Mouse (Mus musculus) T-helper 1 cell (primary cell): ENCODE data around the gene Sumo1.
"Not testable (repeated sequence)": the region's sequence is repeated elsewhere in the genome, so short reads cannot be mapped to it uniquely, and the experiment has no call there.

Source experiments
- in situ Hi-C: fragments of 300-600 bp; cut with MboI, MseI; formaldehyde crosslinking; loops from one replicate; pipeline ENCODE4 v1.15.1; 2025; ENCODE audit warnings: high pct_unique_total_duplicates

Gene Sumo1

DNA sequence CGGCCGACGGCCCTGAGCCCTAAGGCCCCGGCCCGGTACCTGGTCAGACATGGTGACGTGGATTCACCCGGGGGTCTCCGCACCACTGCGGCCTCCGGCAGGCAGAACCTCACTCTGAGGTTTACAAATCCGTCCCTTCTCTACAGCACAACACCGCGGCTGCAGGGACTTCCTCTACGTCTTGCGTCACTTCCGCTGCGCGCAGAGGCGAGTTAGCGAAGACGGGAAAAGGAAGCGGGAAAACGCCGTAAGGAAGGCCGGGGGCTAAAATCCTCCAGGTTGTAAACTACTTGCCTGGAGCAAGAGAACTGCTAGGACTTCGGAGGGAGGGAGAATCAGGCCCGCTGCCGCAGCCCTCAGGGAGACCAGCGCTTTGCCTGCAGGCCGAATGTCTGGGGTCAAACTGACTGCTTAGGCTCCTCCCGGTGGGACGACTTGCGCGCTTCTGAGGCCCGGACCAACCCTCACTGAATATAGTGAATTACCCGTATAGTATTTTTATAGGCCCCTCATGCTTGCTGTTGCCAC lies at the start of gene Sumo1:
Gene Sumo1, minus strand, starts transcription at position 194 of the 528 bp plus-strand sequence.
- in situ Hi-C loops = no loop called here

- in situ Hi-C loops = loop anchor here (25.0 kb wide), 1 partner anchor 1258 kb away; no protein-coding TSS in a partner anchor
Observed at GRCm38 (mm10) chr1:59719900-59720299, 49.3 kb upstream of the Sumo1 start.

DNA sequence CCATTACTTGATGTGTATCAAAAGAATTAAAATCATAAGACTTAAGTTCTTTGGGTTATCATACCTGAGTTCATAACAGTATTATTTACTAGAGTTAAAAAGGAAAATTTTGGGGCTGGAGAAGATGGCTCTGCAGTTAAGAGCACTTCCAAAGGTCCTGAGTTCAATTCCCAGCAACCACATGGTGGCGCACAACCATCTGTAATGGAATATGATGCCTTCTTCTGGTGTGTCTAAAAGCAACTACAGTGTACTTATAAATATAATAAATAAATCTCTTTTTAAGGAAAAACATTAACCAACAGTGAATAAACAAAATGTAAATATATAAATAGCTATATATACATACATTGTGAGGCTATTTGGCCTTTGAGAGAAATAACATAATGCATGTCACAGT lies 31.1 kb upstream of the Sumo1 start:
- in situ Hi-C loops = loop anchor here (25.0 kb wide), 1 partner anchor 1239 kb away; no protein-coding TSS in a partner anchor

GRCm38 (mm10) chr1:59698207-59698606 lies 27.6 kb upstream of the Sumo1 start:
- in situ Hi-C loops = no loop called here

- in situ Hi-C loops = no loop called here
Observed at GRCm38 (mm10) chr1:59697751-59698150, 27.1 kb upstream of the Sumo1 start.

- in situ Hi-C loops = no loop called here
Observed at GRCm38 (mm10) chr1:59690467-59690866, 19.8 kb upstream of the Sumo1 start.

- in situ Hi-C loops = no loop called here
Observed at GRCm38 (mm10) chr1:59687493-59687892, 16.9 kb upstream of the Sumo1 start.

- in situ Hi-C loops = no loop called here
Observed at GRCm38 (mm10) chr1:59684819-59685755, 14.5 kb upstream of the Sumo1 start, which contains the start of gene Nop58. Nop58 (plus strand) TSS chr1:59684971.

- in situ Hi-C loops = no loop called here
Observed at GRCm38 (mm10) chr1:59683926-59684818, 13.5 kb upstream of the Sumo1 start.

- in situ Hi-C loops = no loop called here
Observed at GRCm38 (mm10) chr1:59673661-59674060, 3.0 kb upstream of the Sumo1 start.

DNA sequence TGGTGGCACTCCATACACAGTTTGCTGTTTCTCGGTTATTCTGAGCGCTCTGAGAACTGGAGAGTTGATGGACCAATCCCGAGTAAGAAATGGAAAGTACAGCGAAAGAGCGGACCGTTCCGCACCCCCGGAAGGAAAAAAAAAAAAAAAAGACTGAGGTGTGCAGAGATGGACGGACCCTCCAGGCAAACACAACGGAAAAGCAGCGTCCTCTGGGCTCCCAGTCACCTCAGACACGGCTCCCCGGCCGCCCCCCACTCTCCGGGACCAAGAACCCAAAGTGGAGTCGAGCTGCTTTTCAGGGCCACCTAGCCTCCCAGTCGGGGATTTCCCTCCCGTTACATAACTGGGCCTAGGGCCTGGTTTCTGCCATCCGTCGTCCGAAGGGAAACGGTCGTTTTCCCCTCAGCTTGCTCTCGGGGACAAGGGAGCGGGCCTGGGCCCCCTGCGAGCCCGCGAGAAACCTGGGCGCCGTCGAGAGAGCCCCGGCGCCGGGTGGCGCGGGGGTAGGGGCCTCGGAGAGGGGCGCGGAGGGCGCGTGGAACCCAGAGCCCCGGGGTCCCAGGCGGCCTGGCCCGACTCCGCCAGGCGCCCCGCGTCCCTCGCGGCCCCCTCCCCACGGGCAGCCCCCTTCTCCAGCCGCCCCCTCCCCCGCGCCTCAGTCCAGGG lies 538 bp downstream of the Sumo1 start:
- in situ Hi-C loops = no loop called here

DNA sequence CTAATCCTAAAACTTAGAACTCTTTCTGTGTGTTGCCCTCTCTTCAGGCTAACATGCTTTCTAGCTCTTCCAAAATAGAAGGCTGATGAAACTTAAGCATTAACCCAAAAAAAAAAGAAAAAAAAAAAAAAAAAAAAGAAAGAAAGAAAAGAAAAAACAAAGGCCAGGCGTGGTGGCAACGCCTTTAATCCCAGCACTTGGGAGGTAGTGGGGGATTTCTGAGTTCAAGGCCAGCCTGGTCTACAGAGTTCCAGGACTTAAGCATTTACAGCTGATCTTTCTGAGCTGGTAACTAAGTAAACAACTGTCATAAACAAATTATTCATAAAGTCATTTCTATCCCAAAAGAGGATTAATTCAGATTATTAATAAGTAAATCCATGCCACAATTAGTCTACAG lies 1.8 kb downstream of the Sumo1 start:
- in situ Hi-C loops = no loop called here

- in situ Hi-C loops = no loop called here
Observed at GRCm38 (mm10) chr1:59663456-59664135, 7.0 kb downstream of the Sumo1 start.

DNA sequence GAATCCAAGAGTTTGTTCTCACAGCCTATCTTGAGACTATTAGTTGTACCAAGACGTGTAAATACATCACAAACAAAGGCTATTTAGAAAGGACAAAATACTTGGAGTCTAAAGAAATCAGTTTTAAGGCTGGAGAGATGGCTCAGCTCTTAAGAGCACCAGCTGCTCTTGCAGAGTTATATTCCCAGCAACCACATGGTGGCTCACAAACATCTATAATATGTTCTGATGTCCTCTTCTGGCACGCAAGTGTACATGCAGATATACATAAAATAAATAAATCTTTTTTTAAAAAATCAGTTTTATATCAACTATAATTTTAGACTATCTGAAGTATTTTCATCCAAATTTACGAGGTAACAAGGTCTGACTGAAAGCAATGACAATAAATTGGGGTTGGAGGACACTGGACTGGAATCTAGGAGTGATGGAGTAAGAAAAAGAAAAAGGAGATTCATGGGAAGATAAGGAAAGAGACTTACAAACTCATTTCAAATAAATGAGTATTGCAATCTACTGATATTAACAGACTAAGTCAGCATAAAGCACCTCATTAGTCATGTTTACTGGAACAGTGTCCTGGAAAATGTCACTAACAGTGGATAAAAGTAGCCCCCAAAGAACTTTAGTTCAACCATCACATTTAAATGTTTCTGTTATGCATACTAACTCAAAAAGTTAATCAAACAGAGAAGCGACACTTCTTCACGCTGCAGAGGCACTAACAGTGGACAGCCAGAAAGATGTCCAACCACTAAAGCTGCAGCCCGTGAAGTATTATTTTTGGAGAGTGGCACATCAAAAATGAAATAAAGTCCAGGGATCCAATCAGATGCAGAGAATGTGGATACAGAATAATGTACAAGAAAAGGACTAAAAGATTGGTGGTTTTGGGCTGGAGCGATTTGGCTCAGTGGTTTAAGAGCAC lies 14.1 kb downstream of the Sumo1 start:
- in situ Hi-C loops = no loop called here

GRCm38 (mm10) chr1:59653243-59653911 lies 17.3 kb downstream of the Sumo1 start:
- in situ Hi-C loops = no loop called here

DNA sequence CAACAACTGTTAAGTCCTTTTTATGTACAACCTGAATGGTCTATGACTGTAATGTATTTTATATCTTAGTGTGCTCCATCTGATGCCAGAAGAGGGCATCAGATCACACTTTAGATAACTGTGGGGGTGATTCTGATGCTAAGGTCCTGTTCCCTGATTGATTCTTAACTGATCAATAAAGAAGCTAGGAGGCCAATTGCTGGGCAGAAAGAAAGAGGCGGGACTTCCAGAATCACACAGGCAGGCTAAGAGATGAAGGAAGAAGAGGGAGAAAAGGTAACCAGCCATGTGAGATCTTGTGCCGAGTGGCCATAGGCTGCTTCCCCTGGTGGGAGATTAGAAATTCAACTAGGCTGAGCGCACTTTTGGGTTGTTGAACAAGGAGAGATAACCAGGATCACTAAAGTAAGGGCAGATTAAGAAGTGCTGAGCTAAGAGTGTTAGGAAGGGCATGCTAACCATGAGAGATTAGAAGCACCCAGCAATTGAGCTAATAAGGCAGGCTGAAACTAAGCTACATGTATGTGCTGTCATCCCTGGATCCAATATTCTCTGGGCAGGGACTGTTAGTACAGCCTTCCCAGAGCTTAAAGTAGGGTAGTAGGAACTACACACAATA lies 19.3 kb downstream of the Sumo1 start:
- in situ Hi-C loops = no loop called here

DNA sequence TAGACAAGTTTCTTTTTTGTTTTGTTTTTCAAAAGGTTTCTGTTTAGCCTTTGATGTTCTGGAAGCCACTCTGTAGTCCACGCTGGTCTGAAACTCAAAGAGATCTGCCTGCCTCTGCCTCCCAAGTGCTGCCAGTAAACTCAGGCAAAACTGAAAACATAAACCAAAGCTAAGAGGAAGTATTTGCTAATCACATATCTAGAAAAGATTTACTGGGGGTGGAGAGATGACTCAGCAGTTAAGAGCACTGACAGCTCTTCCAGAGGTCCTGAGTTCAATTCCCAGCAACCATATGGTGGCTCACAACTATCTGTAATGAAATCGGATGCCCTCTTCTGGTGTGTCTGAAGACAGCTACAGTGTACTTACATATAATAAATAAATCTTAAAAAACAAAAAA lies 24.1 kb downstream of the Sumo1 start:
- in situ Hi-C loops = not testable (repeated sequence)

DNA sequence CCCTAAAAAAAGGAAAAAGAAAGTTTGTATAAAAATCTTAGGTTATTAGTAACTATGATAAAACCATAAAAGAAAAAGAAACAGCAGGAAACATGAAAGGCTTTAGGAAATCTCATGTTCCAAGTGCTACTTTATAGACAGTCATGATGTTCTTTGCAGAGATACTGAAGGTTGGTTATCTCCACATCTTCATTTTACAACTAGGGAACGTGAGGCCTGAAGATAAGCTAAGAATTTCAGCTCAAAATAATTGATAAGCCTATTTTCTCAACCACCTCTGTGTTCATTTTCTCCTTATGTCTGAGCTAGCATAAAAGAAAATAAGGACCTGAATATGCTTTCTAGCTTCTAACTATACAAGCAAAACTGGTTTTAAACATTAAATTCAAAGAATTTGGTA lies 28.1 kb downstream of the Sumo1 start:
- in situ Hi-C loops = no loop called here

DNA sequence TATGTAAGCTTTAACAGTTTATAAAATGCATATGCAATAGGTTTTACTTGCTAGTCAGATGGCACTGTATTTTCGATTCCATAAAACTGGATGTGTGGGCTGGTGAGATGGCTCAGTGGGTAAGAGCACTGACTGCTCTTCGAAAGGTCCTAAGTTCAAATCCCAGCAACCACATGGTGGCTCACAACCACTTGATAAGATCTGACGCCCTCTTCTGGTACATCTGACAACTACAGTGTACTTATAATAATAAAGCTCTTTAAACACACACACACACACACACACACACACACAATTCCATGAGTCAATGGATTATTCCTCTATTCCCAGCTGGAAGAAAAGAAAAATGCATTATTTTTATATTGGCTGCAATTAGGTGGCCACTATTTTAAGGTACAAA lies 32.3 kb downstream of the Sumo1 start:
- in situ Hi-C loops = no loop called here
